Mouse (Mus musculus) neural tube, embryonic 10.5 days (tissue): ENCODE results near the gene Cldnd1.

Experiments
- DNase-seq: peaks from one replicate; pipeline ENCODE4 v3.0.0-alpha.2; 2017; ENCODE audit warnings: low spot score; ENCODE audit errors: extremely low spot score

The Cldnd1 gene

GRCm38 (mm10) chr16:58708601-58709475 lies 18.9 kb upstream of the Cldnd1 start:
- no peak for DNase-seq

GRCm38 (mm10) chr16:58709536-58709935 lies 18.2 kb upstream of the Cldnd1 start:
- DNase-seq: no peak

- no peak for DNase-seq
These were observed 15.5 kb upstream of the Cldnd1 start for GRCm38 (mm10) chr16:58712221-58712620.

GRCm38 (mm10) chr16:58713128-58713527 lies 14.6 kb upstream of the Cldnd1 start:
- DNase-seq: no peak

- DNase-seq: no peak
These were observed 12.7 kb upstream of the Cldnd1 start for GRCm38 (mm10) chr16:58715018-58715417.

- DNase-seq: no peak
These were observed 9.0 kb upstream of the Cldnd1 start, which contains the start of gene Gpr15 for GRCm38 (mm10) chr16:58718666-58719120. Gene Gpr15, minus strand, starts transcription at chr16:58719070.

GRCm38 (mm10) chr16:58722292-58722691 lies 5.4 kb upstream of the Cldnd1 start:
- DNase-seq: no peak

GRCm38 (mm10) chr16:58726680-58727476 lies 832 bp upstream of the Cldnd1 start:
- no peak for DNase-seq

- no peak for DNase-seq
These were observed 514 bp downstream of the Cldnd1 start for GRCm38 (mm10) chr16:58728176-58728671.

GRCm38 (mm10) chr16:58738205-58738604 lies 10.5 kb downstream of the Cldnd1 start:
- no peak for DNase-seq

- no peak for DNase-seq
These were observed 11.1 kb downstream of the Cldnd1 start for GRCm38 (mm10) chr16:58738800-58739199.

GRCm38 (mm10) chr16:58740751-58741150 lies 13.0 kb downstream of the Cldnd1 start:
- no peak for DNase-seq

GRCm38 (mm10) chr16:58746715-58747114 lies 19.0 kb downstream of the Cldnd1 start:
- no peak for DNase-seq

GRCm38 (mm10) chr16:58751314-58751713 lies 23.6 kb downstream of the Cldnd1 start:
- DNase-seq: no peak

GRCm38 (mm10) chr16:58756191-58756590 lies 28.5 kb downstream of the Cldnd1 start:
- no peak for DNase-seq

- DNase-seq: no peak
These were observed 35.4 kb downstream of the Cldnd1 start, which contains the start of gene Olfr172 for GRCm38 (mm10) chr16:58763076-58763475. Gene Olfr172, minus strand, starts transcription at chr16:58763176.
